Mouse (Mus musculus) NIH3T3 (cell line): Measurements from ENCODE around the gene Gstm4.
"Not testable (repeated sequence)": the region's sequence is repeated elsewhere in the genome, so short reads cannot be mapped to it uniquely, and the experiment has no call there.

Experiments used
- DNase-seq: peaks from one replicate; pipeline ENCODE4 v3.0.0-alpha.2; 2012; ENCODE audit warnings: low read depth

The Gstm4 gene

DNA sequence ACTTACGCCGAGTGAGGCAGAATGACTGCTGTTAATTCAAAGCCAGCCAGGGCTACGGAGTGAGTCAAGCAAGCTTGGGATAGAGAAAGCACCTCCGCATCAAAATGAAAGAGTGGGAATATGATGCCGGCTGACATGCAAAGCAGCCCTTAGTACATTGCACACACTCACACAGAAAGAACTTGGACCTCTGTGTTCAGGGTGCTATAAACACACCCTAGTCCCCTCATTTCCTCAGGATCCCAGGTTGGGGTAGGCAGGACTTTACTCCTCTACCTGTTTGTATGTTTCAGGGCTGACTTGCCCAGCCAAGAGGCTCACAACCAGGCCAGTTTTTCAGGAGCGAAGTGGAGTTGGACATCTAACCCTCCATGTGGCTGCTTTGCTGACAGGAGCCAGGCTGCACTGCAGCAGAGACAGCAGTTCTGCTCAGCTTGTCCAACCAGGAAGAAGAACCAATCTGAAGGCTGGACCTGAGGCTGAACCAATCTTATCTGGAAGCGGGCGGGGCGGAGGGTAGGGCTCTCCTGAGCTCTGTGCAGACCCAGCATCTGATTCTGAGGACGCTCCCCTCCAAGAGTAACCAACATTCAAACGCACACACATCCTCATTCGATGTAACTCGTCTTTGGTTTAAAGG is 24.7 kb upstream of the Gstm4 start:
- DNase-seq = no peak

DNA sequence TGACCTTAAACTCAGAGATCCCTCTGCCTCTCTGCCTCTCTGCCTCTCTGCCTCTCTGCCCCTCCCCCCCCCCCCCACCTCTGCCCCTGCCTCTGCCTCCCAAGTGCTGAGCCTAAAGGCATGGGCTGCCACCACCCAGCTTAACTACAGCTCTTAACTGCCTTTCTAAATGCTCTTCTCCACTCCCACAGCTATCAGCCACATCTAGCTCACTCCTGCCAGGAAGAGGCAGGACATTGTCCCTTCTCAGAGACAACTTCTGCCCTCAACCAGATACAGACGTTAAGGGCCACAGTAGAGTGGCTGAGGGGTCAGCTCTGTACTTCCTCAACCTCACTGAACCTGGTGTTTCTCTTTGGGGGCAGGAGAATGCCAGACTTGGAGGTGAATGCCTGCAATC is 24.1 kb upstream of the Gstm4 start:
- DNase-seq = no peak

DNA sequence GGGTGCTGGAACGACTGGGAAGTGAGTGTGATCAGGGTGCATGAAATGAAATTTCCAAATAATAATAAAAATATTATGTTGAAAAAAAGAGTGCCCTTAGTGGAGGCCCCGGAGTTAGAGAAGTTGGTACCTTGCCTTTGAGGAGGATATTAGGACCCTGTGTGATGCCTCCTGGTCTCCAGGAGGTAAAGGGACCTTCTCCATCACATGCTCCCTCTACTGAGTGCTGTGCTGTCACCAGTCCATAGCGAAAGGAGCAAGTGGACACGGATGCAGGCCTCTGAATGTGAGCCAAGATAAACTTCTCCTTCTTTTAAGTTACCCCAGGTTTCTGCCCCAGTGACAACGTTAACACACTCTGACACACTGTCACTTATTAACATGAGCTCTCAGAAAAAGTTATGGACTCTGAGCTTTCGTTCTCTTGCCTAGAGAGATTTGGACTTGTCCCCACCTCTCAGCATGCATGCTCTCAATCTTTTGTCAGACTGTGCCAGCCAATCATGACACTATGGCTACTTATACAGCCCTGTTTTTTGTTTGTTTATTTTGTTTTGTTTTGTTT is 22.8 kb upstream of the Gstm4 start:
- no peak for DNase-seq

DNA sequence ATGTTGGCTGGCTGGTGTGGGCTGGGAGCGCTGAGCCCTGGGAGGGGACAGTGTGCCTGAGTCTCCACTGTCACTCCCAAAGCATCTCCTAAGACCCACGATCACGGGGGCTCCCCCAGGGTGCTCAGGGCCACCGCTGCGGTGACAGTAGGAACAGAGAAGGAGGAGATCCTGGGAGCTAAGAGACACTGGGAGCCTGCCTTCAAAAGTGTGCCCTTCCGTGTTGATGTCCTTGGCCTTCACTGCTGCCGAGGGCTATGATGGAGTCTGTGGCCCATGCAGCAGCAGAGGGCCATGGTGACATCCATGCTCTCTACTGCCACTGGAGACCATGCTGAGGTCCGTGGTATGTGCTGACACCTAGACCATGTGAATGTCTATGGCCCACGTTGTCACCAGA is 20.9 kb upstream of the Gstm4 start:
- no peak for DNase-seq

DNA sequence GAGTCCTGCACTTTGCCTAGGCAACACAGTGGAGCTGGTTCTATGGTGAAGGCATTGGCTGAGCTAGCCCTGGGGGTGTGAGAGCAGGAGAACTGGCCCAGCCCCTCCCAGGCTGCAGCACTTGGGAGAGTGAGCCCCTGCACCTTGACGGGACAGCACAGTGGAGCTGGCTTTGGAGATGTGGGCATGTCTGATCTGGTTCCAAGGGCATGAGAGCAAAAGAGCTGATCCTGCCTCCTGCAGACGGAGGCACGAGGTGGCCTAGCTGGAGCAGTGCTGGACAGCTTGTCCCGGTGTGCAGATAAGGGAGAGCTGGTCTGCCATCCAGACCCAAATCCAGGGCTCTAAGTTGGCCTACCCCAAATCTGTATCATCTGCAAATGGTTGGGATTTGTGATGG is 20.0 kb upstream of the Gstm4 start:
- no peak for DNase-seq

DNA sequence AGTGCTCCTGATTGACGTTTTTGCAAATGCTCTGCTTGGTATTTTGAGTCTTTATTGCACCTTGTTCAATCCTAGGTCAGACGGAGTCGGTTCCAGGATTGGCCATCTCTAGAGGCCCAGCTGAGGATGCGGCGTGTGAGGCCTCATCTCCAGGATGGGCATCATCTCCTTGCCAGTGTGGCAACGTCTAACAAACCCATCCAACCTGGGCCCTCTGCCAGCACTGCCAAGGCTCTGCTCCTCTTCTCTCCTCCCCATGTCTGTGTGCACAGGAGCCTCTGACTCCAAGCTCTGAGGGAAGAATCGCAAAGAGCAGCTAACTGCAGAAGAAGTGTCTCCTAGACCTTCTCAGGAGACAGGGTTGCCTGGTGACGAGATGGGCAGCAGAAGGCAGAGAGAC is 18.0 kb upstream of the Gstm4 start:
- DNase-seq = no peak

DNA sequence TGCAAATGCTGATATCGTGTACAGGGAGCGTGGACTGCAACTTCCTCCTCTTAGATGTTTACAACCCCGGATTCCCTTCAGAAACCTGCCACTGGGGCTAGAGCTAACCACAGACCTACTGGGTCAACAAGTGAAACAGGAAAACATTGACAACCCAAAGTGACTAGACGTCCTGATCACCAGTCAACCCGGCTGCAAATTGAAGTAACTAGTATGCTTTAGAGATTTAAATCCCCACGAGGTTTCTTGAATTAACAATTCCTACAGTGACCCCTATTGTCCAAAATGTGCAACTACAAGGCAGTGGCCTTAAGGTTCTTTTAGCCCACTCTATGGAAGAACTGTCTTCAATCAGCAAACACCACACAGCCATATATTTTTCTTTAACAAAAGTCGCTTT is 16.7 kb upstream of the Gstm4 start:
- DNase-seq = peak; percentile 90

DNA sequence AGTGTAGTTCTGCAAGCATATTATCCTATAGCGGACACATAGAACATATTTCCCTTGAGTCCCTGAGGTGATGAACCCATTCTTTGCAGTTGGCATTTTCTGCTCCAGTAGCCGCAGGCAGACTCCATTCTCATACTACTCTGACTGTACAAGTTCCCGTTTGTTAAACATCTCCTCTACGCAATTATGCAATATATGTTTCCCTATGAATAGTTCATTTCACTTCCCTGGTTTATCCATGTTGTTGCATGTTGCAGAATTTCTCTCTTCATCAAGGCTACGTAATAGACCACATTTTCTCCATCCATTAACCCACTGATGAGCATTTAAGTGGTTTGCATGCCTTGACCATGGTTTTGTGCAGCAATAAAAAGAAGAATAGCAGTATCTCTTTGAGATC is 5.8 kb upstream of the Gstm4 start:
- DNase-seq = no peak

DNA sequence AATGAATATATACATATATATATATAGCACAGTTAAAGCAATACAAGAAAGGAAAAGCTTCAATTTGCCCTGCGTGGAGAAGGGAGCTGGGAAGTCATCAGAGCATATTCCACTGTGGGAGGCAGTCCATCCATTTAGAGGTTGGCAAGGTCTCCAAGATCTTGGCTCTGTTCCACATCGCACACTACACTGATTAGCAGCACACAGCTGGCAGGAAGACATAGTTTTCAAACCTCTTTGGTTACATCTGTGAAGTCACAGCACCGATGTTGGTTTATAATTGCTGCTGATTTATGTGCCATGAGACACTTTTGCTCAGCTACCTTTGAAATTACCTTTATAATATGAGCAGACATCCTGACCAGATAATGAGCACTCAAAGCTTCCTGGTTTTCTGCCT is 3.6 kb upstream of the Gstm4 start:
- DNase-seq = no peak

DNA sequence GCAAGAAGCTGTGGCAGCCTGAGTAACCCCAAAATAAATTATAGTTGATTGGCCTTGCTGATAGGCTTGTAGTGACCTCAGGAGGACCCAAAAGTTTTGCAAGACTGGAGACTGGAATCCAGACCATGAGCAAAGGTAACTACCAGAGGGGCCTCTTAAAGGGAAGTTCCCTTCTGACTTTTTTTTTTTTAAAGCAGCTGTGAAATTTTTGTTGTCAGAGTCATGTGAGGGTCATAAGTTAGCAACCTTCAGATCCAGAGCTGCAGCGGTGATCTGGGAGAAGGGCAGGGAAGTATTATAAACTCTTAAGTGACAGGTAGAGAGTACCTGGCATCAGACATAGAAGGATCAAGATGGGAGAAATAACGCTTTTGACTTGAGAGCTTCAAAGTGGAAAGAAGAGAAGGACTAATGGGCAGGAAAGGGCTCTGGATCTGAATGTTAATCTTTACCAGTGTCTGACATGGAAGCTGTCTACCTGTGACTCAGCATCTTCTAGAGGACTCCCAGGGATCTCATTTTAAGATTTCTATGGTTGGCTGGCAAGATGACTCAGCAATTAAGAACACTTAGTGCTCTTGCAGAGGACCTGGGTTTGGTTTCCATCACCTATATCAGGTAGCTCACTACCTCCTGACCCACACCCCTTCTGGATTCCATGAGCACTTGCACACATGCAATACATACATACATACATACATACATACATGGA is 2.4 kb upstream of the Gstm4 start:
- no peak for DNase-seq

DNA sequence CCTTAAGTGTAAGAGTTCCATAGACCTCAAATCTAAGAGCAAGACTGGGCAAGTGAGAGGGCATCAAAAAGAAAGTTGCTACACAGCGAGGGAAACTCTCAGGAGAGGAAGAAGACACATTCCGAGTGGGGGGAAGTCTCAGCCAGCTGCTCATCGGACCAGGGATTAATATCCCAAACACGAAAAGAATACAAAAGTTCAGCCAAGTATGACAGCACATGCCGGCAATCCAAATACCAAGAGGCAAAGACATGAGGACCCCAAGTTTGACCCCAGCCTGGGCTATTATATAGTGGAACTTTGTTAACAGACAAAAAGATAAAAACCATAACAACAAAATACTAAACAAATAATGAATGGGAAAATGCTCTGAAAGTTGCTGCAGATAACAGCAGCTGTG is 11.5 kb downstream of the Gstm4 start:
- DNase-seq = no peak

DNA sequence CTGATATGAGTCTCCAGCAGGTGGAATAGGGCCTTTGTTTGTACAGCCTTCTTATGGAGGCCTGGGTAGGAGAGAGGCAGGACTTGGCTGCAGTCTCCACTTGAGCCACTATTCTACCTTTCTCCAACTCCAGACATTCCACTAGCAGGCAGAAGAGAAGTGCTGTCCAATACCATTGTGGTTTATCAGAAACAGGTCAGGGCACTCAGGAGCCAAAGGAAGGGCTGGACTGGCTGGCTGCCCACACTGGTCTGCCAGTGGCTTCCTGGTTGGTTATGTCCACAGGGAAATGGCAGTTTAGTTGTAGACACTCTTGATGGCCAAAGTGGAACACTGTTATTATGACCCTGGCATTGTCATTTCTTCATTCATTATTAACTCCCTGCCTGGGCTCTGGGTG is 12.6 kb downstream of the Gstm4 start:
- no peak for DNase-seq

DNA sequence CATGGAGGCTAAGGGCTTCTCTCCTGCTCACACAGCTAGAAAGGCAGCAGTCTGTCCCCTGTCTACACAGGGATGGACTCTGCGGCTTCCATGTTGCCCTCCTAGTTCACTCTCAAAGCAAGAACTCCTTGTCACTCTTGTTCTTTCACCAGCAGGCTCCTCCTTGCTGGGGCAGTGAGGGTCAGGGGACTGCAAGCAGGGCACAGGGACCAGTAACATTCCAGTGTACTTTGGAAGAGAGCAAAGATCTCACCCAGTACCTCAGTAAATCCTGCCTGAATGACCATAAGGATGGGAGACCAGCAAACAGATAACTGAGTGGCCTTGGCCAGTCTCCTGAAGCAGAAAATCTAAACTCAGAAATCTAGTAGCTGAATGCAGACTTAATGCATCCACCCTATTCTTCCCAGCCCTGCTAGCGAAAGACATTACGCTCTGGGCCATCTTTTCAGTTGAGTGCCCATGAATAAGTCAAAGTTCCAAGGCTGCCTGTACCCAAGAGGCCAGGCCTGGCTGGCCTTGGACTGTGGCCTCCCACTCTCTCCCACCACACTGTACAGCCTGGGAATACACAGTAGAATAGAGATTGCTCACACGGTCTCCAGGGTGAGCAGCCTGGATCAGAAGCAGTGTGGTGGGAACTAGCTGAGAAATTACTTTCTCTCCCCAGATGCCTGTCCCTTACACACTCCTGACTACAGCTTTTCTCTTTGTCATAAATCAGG is 15.9 kb downstream of the Gstm4 start:
- DNase-seq = no peak

DNA sequence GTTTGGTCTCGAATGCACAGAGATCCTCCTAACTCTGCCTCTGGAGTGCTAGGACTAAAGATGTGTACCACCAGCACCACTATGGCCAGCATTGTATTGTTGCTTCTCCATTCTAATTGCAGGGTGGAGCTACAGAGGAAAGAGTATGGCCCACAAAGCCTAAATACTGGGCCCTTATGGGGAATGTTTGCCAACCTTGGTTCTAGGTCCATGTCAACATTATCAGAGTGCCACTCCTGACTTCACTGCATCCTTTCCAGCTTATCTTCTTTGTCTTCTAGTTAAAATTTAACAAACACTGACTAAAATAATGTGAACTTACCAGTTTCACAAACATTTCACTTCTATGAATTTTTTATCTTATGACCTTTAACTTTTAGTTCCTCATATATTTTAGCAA is 18.1 kb downstream of the Gstm4 start:
- DNase-seq = no peak

DNA sequence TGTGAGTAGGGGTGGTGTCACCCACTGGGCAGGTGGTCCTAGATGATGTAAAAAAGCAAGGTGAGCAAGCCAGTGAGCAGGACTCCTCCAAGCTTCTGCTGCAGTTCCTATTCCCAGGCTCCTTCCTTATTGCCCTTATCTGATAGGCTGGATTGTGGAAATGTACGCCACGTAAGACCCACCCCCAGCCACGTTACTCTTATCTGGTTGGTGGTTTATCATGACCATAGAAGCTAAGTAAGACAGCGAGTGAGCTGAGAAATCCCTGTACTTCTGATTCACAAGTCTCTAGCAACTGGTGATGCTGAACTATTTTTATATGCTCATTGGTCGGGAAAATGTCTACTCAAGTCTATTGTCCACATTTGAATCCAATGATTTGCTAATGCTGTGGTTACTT is 18.6 kb downstream of the Gstm4 start:
- peak; percentile 57 for DNase-seq

DNA sequence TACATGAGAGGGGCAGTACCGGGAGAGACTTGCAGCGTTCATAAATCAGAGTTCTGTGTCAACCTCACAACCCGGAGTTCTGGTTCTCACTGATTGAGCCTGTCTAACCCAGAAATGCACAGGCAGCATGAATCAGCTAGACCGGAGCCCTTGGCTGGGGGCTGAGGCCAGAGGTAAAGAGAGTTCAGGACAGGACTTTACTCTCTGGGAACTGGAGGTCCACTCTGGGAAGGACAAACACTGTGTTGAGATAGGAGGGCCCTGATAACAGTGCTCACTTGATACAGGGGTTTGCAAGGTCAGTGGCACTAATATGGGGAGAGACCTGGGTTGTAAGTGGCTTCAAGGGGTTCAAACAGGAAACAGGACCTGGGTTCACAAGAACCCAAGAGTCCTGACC is 19.4 kb downstream of the Gstm4 start:
- no peak for DNase-seq

DNA sequence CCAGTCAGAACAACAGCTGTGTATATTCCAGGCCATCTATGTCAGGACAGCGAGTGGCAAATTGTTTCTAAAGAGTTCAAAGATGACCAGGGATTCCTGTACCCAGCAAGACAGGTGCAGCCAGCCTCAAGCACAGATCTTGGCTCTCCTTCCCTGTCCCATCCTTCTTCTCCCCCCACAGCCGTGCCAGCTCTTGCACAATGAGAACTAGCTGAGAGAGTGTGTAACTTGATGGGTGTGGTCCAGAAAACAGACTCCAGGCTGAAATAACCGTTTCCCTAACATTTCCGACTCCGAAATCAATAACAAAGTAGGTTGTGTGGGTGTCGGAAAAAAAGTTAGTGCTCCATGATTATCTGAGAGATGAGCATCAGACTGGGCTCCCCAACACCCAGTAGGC is 22.0 kb downstream of the Gstm4 start:
- DNase-seq = peak; percentile 69

DNA sequence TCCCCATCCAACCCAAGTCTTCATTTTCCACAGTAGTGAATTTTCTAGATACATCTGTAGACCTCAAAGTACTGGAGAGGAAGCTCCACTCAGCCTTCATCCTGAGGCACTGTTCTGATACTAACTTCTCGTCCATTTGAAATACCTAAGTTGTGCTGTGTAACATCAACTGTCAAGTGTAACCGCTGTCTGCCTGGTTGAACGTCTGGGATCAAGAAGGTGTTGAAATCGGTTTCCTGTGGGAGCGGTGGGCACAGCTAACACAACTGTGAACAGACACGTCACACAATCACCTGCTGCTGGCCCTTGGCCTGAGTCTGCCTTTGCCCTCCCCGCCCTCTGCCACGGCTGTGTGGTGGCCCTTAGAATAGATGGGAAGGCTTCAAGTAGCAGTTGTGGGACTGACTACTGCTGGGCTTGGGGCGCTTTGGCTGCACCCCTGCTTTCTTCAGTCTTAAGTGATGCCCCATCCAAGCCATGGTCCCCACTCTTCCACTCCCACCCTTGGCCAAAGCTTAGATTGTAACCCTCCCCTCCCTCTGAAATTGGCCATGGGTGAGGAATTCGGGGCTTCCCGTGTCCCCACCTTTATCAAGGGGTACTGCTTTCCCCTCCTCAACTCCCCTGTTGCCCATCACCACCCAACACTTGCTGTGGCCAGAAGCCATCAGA is 24.2 kb downstream of the Gstm4 start:
- DNase-seq = not testable (repeated sequence)

DNA sequence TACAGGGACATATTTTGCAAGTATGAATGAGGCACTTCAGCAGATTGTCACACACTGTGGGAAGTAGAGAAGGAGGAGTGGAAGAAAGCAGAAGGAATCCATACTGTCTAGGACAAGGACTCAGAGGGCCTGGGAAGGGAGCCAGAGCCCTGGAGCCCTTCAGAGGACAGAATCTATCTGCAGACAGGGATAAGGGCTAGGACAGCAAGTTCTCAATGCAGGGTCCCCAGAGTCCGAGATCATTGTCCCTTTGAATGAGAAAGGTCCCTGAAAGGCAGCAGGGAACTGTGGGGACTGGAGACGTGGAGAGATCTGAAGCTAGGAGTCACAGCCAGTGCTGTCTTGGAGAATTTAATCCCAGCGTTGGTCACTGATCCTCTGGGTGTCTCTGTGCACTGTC is 25.5 kb downstream of the Gstm4 start:
- not testable (repeated sequence) for DNase-seq

DNA sequence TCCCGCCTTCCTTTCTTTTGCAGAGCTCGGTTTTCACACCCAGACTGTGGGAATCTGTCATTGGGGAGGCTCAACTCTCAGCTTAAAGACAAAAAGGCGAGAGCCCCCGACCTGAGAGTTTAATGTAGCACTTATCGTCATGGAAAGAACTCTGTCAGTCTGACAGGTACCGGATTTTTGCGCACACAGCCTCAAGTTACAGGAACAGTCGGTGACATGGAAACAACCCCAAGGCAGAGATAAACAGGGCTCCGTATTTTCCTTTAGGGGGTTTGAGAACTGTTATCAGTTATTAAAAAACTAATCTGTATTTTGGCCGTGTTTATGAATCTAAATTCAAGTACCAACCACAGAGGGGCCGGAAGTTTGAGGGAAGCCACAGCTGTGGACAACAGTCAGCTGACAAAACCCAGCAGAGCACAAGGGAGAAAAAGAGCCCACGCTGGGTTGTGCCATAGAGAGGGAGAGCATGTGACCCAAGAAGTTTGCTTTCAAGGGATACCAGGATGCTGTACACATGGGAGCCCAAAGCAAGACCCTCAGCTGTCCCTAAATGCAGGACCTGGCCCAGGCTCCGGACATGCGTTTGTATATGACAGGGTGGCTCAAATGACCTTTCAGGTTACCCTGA is 26.4 kb downstream of the Gstm4 start:
- peak; percentile 35 for DNase-seq

DNA sequence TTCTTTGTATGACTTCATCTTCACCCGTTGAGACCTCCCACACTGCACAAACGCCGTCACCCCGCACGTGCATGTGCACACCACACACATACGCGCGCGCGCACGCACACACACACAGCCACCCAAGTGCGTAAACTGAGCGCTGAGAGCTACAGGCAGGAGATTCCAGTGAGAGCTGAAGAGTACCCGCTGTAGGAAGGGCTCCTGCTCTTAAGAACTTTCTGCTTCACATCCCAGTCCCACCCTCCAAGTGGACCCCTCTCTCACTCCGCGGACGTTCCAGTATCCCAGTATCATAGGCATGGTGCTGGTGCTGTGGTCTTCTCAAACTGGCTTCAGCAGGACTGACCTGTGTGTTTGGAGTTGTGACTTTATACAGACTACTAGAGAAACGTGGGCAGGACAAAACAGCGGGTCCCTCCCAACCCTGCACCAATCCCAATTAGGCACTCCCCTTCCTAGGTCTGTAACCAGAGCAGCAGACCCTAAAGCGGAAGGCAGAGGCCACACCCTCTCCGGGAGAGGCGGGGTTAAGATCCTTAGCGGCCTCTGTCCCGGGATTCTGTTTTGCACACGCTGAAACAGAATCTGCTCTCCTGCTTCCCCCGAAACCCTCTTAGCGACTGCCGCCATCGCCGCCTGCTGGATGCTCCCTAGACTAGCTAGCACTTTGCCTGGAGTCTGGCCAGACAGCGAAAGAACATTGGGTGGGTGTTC is 27.1 kb downstream of the Gstm4 start, which contains the start of gene Gstm1:
TSS of gene Gstm1 (minus strand) at position 501 of the 717 bp plus-strand sequence.
- peak; percentile 98 for DNase-seq
